Mouse (Mus musculus): ENCODE data around the gene Cdh13.

GRCm38 (mm10) chr8:119245181-119245580 is 961.6 kb downstream of the Cdh13 start:
- no peak for TF ChIP-seq CTCF (IDR thresholded peaks at IDR 0.05; ENCODE audit: low read depth)
- TF ChIP-seq EP300 (IDR thresholded peaks at IDR 0.05; ENCODE audit: low read depth), result no peak

Measured in liver, postnatal 0 days (tissue).